Mouse (Mus musculus) erythroblast, embryonic 14.5 days (primary cell): ENCODE data around the gene Nob1. TPM values are rescaled to one million over a fixed set of nuclear protein-coding genes. Genes with fewer than 3 reads are reported as not detected.

Source experiments
- H3K27me3 ChIP-seq: 2 replicates; pipeline ENCODE4 v1.6.1; 2012; ENCODE audit warnings: inconsistent platforms; ENCODE audit not compliant: control insufficient read depth
- H3K36me3 ChIP-seq: 2 replicates; pipeline ENCODE4 v1.6.1; 2012; ENCODE audit warnings: mild to moderate bottlenecking, inconsistent platforms; ENCODE audit not compliant: control insufficient read depth
- H3K4me1 ChIP-seq: 2 replicates; pipeline ENCODE4 v1.6.1; 2012; ENCODE audit warnings: inconsistent platforms; ENCODE audit not compliant: control insufficient read depth
- H3K4me3 ChIP-seq: replicated peaks from 2 replicates; pipeline ENCODE3; 2012; ENCODE audit warnings: moderate library complexity, mild to moderate bottlenecking, inconsistent platforms
- H3K9me3 ChIP-seq: 2 replicates; pipeline ENCODE4 v1.6.1; 2012; ENCODE audit warnings: low read length, inconsistent platforms, mixed read lengths; ENCODE audit not compliant: control insufficient read depth
- GATA1 ChIP-seq: IDR thresholded peaks from 2 replicates; pipeline ENCODE4 v1.6.1; 2012; ENCODE audit warnings: low read length, inconsistent platforms, mixed read lengths
- TAL1 ChIP-seq: IDR thresholded peaks from 3 replicates; pipeline ENCODE4 v1.6.1; 2012; ENCODE audit warnings: low read length, inconsistent platforms, mixed read lengths
- polyA plus RNA-seq: library from polyadenylated mRNA; stranded (reverse); fragments of >175 nt; gene quantifications from 2 replicates; pipeline ENCODE4 v1.2.3, GENCODE M21; 2012

Nob1 gene
- polyA plus RNA-seq, 1 experiment = 1.2 TPM

DNA sequence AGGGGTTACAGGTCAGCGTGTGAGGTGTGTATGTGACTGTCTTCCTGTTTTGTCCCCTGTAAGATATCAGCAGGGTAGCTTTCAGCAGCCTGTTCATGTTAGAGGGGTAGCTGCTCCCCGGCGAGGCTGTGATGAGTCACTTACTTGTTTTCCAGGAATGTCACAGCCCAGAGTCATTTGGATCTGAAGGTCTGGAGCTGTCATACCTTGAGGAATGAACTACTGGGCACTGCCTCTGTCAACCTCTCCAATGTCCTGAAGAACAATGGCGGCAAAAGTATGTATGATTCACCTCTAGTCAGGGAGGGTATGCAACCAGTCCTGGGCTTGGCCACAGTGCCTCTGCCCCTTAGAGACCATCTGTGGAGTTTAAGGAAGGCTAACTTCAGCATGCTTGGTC, 32.9 kb upstream of the Nob1 start:
- Histone ChIP-seq H3K4me1 (no peaks in the 10 kb centered on the region; the same call in 1 of the 2 replicates), H3K9me3 (no peaks in the 10 kb centered on the region), H3K4me3 (no peak overlapping the region), H3K27me3 (no peaks in the 10 kb centered on the region), H3K36me3 (peaks cover 93% of the 10 kb centered on the region)
- TF ChIP-seq TAL1 (no peak), GATA1 (no peak)

GRCm38 (mm10) chr8:107455268-107455667, 30.4 kb upstream of the Nob1 start:
- H3K9me3 ChIP-seq = no peaks in the 10 kb centered on the region
- H3K4me3 ChIP-seq = no peak overlapping the region
- TF ChIP-seq GATA1 = no peak
- no peak for TF ChIP-seq TAL1
- peaks cover 82% of the 10 kb centered on the region for H3K36me3 ChIP-seq
- H3K4me1 ChIP-seq = peaks cover 4% of the 10 kb centered on the region; the same call in 1 of the 2 replicates
- no peaks in the 10 kb centered on the region for H3K27me3 ChIP-seq

DNA sequence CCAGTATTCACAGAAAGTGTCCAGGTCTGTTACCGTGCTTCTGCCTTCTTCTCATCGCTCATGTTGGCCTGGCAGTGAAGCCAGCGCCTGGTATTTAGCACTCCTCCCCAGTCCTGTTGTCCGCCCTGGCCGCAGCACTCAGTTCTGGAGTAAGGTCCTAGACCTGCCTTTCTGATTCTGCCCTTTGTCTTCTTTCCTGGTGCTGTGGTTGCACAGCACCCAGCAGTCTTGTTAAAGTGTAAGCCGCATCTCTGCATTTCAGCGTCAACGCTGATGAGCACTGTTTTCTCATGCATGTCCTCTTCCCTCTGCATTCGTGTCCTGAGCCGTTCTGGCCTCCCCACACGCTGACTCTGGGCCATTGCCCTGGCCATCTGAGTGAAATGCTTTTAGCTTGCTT, 28.5 kb upstream of the Nob1 start:
- Histone ChIP-seq H3K36me3 (peaks cover 73% of the 10 kb centered on the region), H3K4me1 (peaks cover 19% of the 10 kb centered on the region)

GRCm38 (mm10) chr8:107451414-107452066, 26.7 kb upstream of the Nob1 start:
- Histone ChIP-seq H3K36me3 (peaks cover 65% of the 10 kb centered on the region), H3K9me3 (no peaks in the 10 kb centered on the region), H3K4me3 (no peak overlapping the region)

More for the DNA sequence above, 28.5 kb upstream of the Nob1 start:
- Histone ChIP-seq H3K4me3 (no peak overlapping the region), H3K9me3 (no peaks in the 10 kb centered on the region), H3K27me3 (no peaks in the 10 kb centered on the region)
- TF ChIP-seq TAL1 (no peak), GATA1 (no peak)

DNA sequence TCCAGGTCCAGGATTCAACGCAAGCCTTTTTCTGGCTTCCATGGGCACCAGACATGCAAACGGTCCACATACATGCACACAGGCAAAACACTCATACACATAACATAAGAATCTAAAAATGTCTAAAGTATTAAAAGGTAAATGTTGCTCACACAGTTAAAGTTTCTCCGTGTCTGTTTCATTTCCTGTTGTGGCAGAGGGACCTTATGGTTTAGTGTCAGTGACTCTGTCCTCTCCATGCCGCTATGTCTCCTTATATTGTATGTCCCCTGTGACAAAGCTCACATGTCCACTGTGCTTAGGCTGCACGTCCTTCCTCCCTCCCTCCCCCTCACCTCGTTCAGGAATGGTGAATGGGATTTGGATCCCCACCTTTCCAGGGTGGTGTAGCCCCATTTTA, 24.8 kb upstream of the Nob1 start:
- Histone ChIP-seq H3K36me3 (peaks cover 60% of the 10 kb centered on the region), H3K4me3 (no peak overlapping the region), H3K27me3 (no peaks in the 10 kb centered on the region), H3K9me3 (no peaks in the 10 kb centered on the region), H3K4me1 (peaks cover 44% of the 10 kb centered on the region)
- TF ChIP-seq GATA1 = no peak

More at GRCm38 (mm10) chr8:107451414-107452066, 26.7 kb upstream of the Nob1 start:
- TF ChIP-seq TAL1 (no peak), GATA1 (no peak)
- Histone ChIP-seq H3K27me3 (no peaks in the 10 kb centered on the region), H3K4me1 (peaks cover 35% of the 10 kb centered on the region)

GRCm38 (mm10) chr8:107449130-107449529, 24.3 kb upstream of the Nob1 start:
- H3K36me3 ChIP-seq = peaks cover 61% of the 10 kb centered on the region
- no peaks in the 10 kb centered on the region for H3K9me3 ChIP-seq
- TF ChIP-seq GATA1 = no peak
- H3K27me3 ChIP-seq = no peaks in the 10 kb centered on the region
- peaks cover 49% of the 10 kb centered on the region for H3K4me1 ChIP-seq
- no peak overlapping the region for H3K4me3 ChIP-seq

GRCm38 (mm10) chr8:107448382-107448889, 23.6 kb upstream of the Nob1 start:
- H3K4me1 ChIP-seq = peaks cover 49% of the 10 kb centered on the region
- H3K27me3 ChIP-seq = no peaks in the 10 kb centered on the region
- H3K36me3 ChIP-seq = peaks cover 59% of the 10 kb centered on the region
- TF ChIP-seq TAL1 (no peak), GATA1 (no peak)
- H3K9me3 ChIP-seq = no peaks in the 10 kb centered on the region
- no peak overlapping the region for H3K4me3 ChIP-seq

DNA sequence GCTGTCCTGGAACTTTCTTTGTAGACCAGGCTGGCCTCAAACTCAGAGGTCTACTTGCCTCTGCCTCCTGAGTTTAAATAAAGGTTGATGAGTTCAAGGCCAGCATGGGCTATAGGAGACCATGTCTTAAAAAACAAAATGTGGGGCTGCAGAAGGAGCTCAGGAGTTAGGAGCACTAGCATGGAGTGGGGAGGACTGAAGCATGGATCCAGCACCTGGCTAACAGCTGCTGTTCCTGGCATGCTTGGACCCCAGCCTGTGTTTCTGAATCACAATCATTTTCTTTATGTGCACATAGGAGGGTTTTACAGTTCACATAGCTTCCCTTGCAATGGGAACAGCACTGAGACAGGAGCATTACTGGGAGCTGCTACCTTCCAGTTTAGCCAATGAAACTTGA, 22.9 kb upstream of the Nob1 start:
- H3K4me3 ChIP-seq = no peak overlapping the region
- peaks cover 59% of the 10 kb centered on the region for H3K36me3 ChIP-seq
- H3K27me3 ChIP-seq = no peaks in the 10 kb centered on the region
- H3K4me1 ChIP-seq = peaks cover 54% of the 10 kb centered on the region
- no peaks in the 10 kb centered on the region for H3K9me3 ChIP-seq
- no peak for TF ChIP-seq GATA1
- no peak for TF ChIP-seq TAL1

GRCm38 (mm10) chr8:107444626-107445025, 19.8 kb upstream of the Nob1 start:
- peaks cover 74% of the 10 kb centered on the region for H3K4me1 ChIP-seq
- H3K9me3 ChIP-seq = no peaks in the 10 kb centered on the region
- H3K4me3 ChIP-seq = no peak overlapping the region
- H3K36me3 ChIP-seq = peaks cover 70% of the 10 kb centered on the region
- no peaks in the 10 kb centered on the region for H3K27me3 ChIP-seq
- TF ChIP-seq TAL1 (no peak), GATA1 (no peak)
